Mouse (Mus musculus): ENCODE results near the gene Cysltr1.

- TF ChIP-seq GATA1 (IDR thresholded peaks at IDR 0.05; ENCODE audit: borderline replicate concordance, low read length) (no peak), FLI1 (IDR thresholded peaks at IDR 0.05; ENCODE audit: low read length) (no peak)
These were observed 67.1 kb downstream of the Cysltr1 start for GRCm38 (mm10) chrX:106536359-106536758.
